Mouse (Mus musculus) thymus, postnatal 14 days (tissue): ENCODE data around the gene Faf2.

Experiments
- DNase-seq: peaks from one replicate; pipeline ENCODE4 v3.0.0; 2021

Faf2 gene

DNA sequence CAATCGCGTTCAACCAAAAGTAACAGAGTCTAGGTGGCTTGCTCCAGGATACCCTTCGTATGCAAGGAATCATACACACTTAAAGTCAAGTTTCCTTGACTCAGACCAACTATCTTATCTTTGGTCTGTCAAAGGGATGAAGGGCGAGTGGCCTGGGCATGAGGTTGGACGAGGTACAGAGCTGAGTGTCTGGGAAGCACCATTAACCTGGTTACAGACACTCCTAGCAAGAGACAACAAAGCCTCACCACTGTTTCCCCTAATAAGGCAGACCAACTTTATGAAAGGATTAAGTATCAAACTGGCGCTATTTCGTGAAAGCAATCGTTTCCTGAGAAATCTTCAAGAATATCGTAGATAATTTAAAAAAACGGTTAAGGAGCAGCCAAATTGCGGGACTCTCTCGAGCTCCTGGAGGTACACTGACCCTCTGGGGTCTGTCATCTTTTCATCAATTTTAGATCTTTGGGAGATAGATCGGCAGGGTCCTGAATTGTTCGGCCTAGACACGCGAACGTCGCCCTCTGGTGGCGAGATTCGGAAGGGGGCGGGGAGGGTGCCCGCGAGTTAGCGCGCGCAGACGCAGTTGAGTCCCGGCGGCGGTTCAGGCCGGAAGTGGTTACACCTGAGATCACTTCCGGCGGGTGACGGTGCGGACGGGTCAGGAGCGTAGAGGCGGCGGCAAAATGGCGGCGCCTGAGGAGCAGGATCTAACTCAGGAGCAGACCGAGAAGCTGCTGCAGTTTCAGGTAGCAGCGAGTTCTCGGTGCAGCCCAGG is at the start of gene Faf2:
Gene Faf2 (plus strand): TSS at position 630 of the 778 bp plus-strand sequence.
- peak; percentile 99 for DNase-seq

DNA sequence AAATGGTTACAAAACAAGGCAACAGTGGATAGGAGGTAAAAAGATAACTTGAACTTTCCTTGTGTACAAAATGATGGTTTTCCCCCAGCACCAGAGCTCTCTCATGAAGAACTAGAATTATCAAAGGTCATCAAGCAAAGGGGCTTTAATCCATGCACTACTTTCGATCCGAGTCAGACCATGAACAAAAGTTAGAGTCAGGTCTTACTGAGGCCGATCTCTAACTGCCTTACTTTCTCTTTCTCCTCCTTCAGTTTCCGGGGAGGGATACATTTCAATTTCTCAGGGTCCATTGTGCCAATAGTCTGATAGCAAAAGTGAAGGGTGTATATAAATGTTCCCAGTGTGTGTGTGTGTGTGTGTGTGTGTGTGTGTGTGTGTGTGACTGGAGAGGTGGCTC is 49.0 kb upstream of the Faf2 start:
- no peak for DNase-seq

DNA sequence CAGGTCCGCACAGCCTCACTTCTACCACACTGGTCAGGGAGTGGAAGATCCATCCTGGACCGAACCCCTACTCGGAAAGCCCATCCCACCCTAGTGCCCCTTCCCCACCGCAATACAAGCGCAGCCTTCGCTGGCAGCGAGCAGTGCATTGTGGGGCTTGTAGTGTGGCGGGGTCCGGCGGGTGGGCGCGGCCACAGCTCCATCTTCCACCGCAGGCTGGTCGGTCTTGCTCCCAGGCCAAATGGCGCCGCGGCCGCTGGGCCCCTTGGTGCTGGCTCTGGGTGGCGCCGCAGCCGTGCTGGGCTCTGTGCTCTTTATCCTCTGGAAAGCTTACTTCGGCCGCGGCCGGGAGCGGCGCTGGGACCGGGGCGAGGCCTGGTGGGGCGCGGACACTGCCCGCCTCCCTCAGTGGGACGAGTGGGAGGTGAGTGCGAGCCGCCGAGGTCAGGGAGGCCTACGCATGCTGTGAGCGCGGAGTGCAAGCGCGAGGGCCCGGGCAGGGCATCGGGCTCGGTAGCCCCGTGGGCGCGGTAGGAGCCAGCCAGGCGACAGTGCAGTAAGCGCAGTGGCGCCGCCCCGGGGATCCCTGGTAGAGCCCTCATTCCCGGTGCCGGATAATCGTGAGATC is 46.6 kb upstream of the Faf2 start, which contains the start of gene Arl10:
Gene Arl10 (plus strand): TSS at position 162 of the 628 bp plus-strand sequence.
- DNase-seq: peak; percentile 69

DNA sequence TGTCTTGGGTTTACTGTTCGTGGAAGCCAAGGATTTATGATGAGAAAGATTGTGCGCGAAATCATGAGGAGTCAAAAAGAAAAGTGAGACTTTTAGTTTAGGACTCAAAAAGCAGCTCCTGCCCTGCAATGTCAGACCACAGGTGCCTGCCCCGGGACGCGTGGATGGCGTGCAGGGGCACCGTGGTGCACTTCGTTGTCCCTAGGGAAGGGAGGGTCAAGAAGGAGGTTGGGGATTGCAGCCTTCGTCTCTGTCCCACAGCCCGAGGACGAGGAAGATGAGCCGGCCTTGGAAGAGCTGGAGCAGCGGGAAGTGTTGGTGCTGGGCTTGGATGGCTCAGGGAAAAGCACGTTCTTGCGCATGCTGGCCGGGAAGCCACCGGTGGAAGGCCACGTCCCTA is 46.1 kb upstream of the Faf2 start:
- peak; percentile 26 for DNase-seq

DNA sequence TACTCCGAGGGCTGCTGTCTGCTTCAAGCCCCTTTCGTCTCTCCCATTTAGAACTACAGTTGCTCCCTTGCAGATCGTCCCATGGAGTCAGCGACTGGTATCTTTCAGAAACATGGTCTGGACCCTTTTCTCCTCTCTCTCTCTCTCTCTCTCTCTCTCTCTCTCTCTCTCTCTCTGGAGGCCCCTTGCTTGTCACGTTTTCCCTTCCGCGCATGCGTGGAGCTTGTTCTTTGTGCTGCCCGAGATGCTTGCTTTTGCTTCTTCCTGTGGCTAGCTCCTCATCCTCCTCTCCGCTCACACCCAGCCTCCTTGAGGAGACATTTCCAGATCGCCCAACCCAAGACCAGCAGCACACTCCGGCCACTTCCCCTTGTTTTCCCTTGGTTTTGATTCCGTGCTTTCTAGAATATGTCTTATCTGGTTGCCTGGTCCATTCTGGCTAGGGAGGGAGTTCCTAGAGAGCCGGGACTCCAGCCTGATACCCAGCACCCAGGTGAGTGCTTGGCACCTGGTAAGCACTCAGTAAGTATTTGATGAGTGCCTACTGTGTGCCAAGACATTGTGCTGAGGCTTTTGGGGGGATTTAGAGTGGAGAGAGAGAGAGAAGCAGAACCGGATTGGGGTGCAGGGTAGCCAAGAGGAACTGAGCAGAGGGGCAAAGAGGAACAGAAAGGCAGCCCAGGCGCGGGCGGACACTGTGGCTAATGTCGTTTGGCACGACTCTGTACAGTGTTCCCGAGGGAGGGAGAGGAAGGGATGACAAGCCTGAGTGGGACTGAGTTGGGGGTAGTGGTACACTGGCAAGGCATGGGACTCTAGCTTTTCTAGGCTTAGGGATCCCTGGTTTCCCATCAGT is 43.7 kb upstream of the Faf2 start:
- DNase-seq: no peak

DNA sequence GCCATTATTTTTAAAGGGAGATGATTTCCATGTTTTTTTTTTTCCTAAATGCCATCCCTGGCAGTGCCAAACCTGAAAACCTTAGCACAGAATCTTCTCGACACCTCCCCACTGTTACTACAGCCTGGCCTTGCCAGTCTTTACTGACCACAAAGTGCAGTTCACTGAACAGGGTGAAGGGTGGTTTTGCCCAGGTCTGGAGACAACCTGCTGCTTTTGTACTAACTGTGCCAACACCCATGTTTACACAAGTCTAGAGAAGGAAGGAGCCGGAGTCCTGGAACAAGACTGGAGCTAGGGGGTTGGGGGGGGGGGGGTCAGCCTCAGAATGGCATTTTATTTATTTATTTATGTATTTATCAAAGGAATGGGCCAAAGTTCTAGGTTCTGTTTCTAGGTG is 40.2 kb upstream of the Faf2 start:
- no peak for DNase-seq

DNA sequence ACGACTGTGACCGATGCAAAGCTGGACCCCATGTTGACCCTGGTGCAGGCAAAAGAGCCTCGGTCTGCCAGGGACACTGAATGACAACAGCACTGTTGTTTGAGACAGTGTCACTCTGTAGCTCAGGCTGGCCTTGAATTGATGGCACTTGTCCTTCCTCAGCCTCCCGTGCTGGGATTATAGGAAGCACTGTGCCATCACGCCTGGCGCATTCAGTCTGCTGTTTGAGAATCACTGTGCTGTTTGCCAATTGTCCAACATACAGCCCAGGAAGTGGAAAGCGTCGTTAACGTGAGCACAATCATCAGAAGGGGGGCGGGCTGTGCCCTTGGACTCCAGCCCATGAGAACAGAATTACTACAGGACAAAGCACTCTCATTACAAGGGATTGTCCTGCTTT is 39.5 kb upstream of the Faf2 start:
- no peak for DNase-seq

DNA sequence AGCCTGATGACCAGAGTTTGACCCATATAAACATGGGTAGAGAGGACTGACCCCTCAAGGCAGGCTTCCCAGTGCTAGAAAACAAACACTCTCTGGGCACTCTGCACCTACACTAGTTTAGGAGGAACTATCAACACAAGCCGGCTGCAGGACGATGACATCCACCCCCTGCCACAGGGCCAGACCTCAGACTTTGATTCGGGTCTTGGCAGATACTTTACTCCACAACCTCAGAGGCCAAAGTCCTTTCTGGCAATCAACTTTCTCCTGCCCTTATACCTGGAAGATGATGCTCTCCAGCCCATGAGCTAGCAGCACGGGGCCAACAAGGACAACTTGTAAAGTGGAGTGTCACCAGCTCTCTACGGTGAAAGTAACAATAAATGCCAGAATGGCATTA is 38.7 kb upstream of the Faf2 start:
- no peak for DNase-seq

DNA sequence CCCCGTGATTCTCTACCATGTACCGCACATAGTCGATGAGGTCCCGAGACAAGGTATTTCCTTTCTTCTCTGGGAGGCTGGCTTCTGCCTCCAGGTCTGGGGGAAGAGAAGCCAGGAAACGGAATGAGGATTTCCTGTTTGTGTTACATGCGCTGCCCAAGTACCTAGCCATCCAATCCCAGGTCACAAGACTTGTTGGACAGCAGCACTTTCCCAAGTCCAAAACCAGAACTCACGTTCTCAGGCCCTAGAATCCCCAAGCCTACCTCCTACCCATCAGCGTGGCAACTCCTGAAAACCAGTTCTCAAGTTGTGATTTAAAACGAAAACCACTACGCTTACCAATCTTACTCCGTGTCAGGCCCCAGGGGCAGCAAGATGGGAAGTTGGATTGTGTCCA is 35.8 kb upstream of the Faf2 start:
- no peak for DNase-seq

DNA sequence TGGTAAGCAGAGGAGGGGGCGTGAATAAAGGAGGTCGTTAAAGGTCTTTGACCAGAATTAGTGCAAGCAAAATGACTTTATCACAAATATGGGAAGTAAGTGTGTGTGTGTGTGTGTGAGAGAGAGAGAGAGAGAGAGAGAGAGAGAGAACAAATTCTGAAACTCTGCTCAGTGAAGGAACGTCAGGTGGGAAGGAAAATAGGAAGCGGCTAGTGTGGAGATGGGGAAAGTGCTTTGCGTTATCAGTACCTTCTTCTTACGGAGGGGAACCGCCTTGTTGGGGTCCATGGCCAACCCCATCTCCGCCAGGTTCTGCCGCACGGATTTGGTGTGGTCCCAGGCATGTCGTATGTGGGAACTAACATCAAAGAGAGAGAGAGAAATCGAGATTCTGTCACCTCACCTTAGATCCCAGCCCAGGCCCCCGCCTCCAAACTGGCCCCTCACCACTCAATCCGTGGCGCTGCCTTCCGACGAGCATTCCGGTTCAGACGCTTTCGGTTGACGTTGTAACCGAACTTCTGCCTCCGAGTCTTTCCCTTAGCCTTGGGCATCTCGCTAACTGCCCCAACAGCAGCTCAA is 32.1 kb upstream of the Faf2 start:
- no peak for DNase-seq

DNA sequence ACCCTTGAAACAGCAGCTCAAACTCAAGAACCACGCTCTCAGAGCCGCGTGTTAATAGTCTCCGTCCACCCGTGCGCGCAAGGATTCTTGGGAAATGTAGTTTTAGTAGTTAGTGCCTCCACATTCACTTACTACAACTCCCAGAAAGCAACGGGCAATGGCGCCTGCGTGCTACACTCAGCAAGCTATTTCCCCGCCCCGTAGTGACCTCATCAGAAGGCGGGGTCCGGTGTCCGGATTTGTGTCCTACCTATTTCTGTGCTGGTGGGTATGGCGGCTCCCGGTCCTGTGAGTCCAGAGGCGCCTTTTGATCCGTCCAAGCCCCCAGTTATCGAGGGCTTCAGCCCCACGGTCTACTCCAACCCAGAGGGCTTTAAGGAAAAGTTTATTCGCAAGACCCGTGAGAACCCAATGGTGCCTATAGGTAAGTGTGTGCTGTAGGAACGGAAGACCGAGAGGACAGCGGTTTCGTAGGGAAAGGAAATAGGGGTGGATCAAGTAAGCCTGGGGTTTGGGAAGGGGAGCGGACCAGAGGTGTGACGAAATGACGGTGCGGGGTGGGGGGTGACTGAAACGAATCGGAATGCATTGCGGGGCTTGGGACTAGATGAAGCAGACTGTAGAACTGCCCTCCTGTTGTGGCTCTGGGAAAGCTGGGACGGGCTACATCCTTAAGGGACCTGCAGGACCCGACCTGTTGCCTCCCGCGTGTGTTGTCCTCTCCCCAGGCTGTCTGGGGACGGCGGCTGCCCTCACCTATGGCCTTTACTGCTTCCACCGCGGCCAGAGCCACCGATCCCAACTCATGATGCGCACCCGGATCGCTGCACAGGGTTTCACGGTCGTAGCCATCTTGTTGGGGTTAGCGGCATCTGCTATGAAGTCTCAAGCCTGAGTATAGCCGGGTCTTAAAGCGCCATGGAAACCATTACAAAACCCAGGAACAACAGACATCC is 31.3 kb upstream of the Faf2 start, which contains the start of the genes Nop16 and Higd2a:
Gene Nop16 (minus strand): TSS at position 95 of the 956 bp plus-strand sequence.
Gene Higd2a (plus strand): TSS at position 212 of the 956 bp plus-strand sequence.
- peak; percentile 96 for DNase-seq

DNA sequence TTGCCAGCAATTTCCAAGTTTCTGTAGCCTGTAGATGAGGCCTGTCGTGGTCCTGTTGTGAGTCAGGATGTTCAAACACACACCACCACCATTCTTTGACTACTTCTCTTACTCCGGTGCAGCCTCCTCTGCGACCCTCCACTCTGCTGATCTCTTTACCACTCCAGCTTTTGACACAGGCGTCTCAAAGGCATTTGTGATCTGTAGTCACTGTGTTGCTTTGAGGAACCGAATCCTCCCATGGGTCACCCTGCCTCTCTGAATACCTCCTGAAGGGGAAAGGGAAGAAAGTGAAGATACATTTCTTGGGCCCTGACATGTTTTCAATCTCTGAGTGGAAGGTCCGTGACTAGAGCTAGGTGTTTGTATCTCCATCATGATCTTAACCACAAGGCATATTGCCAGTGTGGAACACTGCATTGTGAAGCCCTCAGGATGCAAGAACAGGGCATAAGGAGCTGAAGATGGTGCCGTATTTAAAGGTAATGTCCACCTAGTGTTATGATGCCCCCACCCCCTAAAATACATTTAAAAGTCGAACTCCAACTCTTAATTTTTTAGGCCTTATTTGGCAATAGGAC is 29.7 kb upstream of the Faf2 start:
- no peak for DNase-seq

DNA sequence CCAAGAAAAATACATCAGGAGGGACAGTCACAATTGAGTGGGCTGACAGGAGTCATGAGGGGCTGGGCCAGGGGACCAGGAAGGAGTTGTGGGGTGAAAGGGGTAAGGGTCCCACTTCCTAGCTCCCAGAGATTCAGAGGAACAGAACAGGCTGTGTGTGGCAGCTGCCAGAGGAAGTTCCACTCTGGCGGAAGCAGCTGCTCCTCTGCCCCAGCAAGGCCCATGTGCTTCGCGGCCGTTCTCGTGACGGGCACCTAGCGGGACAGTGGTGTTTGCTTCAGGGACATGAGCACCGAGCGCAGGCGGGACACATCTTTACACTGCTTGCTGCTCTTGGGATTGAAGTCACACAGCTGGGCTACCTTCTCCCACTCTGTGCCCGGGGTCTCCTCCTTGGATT is 28.0 kb upstream of the Faf2 start:
- no peak for DNase-seq

DNA sequence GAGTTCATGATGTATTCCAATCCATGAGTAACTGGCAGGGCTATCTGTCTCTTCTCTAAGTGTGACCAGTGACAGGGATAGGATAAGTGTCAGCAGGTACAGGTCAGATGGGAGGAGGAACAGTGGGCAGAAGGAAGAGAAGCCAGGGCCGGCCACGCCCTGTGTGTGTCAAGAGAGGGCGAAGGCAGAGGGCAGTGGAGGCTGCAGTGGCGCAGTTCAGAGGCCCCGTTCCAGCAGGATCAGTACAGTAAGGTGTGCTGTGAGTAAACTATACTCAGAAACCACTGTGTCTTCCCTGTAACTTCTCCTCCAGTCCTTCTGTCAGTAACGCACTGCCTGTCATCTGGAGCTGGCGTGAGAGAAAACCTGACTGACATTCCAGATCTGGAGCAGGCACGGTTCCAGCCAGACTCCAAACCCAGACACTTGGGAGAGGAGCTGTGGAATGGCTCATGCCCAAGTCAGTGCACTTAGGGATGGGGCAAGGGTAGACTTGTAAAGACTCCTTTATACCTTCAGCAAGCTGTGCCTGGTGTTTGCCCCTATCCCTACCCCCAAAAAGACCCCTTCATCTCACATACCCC is 25.4 kb upstream of the Faf2 start:
- no peak for DNase-seq

DNA sequence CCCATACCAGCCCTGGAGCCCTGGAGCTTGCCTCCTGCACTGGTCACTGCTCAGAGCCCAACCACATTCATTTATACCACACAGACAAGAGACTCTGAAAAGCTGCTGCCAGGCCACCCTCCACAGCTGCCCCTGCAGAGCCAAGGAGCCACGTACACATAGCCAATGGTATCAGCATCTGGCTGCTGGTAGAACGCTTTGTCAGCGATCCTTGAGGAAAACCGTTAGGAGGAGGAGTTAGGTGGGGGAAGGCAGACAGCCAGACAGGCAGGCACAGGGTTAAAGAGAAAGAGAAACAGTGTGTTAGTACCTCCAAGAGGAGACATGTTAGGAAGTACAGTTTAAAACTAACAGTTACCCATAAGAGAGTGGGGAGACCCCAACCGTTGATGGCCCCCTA is 24.7 kb upstream of the Faf2 start:
- DNase-seq: no peak

DNA sequence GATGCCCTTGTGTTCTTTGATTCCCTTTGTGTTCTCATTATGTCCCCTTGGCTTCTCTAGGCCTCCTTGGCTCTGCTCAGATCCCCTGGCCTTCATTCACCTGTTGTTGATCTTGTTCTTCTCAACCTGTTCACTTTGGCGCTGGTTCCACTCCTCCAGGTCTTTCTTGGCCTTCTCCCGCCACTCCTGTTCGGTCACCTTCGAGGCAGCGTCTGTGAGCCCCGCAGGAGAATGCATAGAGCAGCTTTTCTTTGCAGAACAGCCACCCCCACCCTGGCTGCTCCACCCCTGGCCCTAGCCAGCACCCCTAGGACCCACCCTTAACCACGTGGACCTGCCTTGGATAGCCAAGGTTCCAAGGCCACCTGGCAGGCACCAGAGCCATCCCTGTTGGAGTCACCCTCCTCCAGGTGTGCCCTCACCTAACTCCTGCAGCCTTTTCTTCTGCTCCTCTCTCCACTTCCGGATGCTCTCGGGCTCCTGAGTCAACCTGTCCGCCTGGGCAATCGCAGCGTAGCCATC is 22.9 kb upstream of the Faf2 start:
- DNase-seq: no peak

DNA sequence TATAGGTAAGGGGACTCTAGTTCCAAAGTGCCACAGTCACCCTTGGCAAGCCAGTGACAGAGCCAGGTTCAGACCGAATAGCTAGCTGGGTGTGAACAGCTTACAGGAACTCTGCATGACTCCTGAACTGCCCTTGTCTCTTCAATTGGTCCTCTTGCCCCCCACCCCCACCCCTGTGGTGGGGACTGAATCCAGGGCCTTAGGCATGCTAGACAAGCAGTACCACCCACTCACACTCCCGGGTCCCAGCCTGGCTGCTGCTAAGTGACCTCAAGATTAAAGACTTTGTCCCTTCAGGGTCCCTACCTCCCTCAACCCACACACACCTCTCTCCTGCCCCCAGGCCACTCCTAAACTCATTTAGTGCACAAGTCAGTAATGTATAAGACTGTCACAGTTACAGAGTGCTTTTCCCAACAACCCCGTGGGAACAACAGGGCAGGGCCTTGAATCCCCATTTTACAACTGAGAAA is 18.9 kb upstream of the Faf2 start:
- no peak for DNase-seq

DNA sequence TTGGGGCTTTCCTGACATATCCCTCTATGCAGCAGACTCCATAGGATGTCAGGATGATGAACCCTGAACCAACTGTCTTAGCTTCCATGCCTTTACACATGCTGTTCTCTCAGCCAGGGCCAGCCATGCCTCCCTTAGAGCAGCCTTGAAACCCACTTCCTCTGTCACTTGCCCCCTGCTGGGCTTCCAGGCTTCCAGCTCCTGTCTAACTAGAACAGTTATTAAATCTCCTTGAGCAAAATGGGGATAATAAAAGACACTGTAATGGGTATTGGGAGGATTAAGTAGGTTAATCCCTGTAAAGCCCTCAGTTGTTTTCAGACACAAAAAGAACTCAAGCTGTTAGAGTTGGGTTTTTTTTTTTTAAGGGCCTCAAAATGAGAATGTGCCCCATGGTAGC is 18.1 kb upstream of the Faf2 start:
- peak; percentile 27 for DNase-seq

DNA sequence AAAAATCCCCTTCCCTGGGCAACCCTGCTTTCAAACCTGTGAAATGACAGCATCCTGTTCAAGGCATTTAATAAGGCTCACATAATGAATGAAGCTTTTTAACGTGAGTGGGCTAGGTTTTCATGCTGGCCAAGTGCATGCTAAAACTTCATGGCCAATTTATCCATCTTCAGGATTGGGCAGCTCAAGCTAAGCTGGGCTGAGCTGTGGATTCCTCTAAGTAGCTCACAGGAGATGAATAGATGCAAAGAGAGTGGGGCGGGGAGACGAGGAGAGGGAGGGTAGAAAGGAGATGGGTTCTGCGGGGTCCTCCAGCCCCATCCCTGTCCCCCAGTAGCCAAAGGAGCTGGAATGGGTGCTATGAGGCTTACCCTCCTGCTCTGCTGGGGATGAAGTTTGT is 17.4 kb upstream of the Faf2 start:
- no peak for DNase-seq

DNA sequence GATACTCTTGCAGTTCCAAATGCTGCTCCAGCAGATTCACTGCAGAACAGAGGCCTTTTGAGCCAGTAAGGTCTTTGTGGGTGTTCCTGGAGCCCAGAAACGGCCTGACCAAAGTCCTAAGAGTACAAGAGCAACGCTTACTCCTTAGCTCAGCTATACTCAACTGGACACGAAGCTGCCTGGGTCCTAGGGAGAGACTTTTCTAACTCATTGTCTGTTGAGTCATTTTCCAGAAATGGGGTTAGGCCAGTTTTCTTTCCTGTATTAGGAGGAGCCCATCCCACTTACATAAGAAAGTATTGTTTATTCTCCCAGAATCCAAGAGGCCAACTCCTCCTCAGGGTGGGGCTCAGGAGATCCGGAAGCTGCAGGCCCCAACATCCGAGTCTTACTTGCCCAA is 16.2 kb upstream of the Faf2 start:
- DNase-seq: no peak

DNA sequence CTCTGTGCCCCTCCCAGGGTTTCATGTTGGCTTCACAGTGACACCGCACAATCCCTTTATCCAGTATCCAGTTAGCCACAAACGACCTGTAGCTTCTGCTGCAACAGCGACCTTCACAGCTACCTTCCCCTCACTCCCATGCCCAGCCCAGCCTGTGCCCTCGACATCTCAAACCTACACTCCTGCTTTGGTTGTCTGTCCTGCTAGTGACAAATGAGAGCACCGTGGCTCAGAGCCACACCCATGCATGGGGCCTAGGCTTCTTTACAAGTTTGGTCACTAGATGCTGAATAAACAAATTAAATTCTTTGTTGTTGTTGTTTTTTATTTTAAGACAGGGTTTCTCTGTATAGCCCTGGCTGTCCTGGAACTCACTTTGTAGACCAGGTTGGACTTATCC is 14.4 kb upstream of the Faf2 start:
- no peak for DNase-seq
